Mouse (Mus musculus): ENCODE results near the gene Plpp3. TPM values are rescaled to one million over a fixed set of nuclear protein-coding genes. Genes with fewer than 3 reads are reported as not detected.
"Not testable (repeated sequence)": the region's sequence is repeated elsewhere in the genome, so short reads cannot be mapped to it uniquely, and the experiment has no call there.

Gene Plpp3
- total RNA-seq, 2 experiments from 2014 or later: 78.5 to 81.2 TPM

DNA sequence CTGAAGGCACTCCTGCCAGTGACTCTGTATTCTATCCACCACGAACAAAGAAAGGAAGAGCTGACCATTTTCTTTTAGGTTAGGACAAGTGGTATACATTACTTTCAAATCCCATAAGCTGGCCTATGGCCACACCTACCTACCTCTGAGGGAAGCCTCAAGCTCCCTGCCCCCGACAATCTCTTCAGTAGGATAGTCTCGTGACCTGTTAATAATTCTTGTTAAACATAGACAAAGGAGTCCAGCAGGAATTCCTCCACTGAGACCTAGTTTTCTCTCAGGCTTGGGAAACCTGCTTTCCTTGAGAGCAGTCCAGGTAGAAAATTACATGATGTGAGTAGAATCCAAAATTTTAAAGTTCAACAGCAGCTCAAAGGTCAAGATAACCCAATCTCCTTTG is 93.8 kb downstream of the Plpp3 start:
- intact Hi-C loops (cut with DNase I): no loop called here
- no peak for DNase-seq

GRCm38 (mm10) chr4:105252044-105252443 is 94.9 kb downstream of the Plpp3 start:
- intact Hi-C loops (cut with DNase I): no loop called here
- no peak for DNase-seq

- no peak for DNase-seq
- intact Hi-C loops (cut with DNase I): no loop called here
Observed at GRCm38 (mm10) chr4:105252571-105253200, 95.5 kb downstream of the Plpp3 start.

DNA sequence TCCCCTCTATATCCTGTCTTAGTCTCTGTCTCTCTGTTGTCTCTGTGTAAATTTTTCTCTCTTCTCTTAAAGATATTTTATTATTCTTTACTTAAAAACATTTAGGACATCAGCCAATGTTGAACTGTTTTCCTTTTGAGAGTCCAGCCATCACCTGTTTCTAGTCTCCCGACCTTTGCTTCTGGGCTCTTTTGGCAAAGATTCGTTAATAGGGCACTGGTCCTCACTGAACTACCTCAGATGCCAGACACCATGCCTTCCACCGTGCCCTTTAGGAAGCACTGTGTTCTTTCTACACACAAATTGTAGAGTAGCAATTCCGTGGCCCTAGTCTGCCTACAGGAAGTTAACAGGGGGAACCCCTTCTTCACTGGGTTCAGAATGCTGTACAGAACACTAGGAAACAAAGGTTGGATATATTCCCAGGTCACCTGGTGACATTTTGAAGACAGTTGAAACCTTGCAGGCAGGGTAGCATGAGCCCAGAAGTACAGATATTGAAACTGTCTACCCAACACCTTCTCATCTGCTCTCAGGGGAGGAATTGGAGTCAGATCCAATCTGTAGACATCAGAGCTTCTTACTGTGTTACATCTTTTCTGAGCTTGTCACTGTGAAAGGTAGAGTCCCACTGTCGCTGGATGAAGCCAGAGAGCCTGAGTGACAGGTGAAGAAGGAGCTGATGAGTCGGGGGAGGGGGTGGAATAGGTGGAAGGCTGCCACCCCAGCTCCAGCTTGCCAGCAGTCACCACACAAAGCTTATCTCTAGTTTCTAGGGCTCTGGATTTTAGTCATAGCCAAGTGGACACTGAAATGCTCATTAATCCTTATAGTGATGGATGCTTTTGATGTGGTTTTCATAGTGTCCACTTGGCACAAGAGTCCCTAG is 96.5 kb downstream of the Plpp3 start:
- intact Hi-C loops (cut with DNase I): no loop called here
- no peak for DNase-seq

GRCm38 (mm10) chr4:105254365-105254764 is 97.2 kb downstream of the Plpp3 start:
- intact Hi-C loops (cut with DNase I): no loop called here

DNA sequence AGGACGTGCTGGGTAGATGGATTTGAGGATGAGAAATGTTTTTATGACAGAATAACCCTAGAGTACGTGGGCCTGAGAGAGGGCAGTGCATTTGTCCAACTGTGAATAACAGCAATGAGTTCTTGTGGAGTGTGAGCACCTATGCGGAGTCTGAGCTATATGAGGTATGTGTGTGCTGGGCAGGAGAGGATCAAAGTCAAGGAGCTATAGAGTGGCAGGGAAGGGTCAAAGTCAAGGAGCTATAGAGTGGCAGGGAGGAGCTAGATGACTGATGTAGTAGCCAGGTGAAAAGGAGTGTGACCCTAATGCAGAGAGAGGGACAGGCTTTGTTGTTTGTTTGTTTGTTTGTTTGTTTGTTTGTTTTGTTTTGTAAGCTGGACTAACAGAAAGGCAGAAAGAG is 98.0 kb downstream of the Plpp3 start:
- DNase-seq: no peak
- intact Hi-C loops (cut with DNase I): no loop called here

More at GRCm38 (mm10) chr4:105254365-105254764, 97.2 kb downstream of the Plpp3 start:
- no peak for DNase-seq

DNA sequence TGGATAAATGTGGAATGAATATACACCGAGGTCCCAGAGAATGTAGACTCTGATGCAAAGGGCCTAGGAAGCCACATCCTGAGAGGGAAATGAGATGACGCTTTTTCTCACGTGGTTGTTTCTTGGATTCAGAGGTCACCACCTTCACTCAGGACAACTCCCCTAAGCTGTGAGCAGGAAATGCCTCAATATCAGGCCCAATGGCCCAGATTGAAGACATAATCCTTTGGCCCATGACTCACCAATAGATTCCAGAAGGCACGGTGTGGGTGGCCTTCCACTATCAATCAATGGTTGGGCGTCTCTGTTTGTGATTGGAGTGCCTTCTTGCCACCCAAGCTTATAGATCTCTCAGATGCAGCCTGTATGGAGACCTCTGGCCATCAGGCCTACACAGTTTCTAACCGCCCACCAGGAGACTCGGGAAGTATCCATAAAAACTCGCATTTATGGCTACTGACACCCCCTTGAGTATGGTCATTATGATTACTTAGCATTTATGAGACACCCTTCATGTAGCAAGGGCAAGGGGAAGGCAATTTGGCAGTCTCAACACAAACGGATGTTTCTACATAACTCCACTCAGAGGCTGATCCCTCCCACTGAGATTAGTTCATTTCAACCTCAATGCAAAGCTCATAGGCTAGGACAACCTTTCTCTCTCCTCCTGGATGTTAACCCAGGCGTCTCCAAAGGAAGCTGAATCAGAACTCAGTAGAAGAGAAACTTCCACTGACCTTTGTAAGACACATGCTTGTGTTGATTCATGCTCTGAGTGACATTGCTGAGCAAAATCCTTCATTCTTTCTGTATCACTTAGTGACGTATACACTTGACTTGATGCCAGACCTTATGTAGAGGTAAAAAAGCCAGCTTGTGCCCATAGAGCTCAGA is 100.8 kb downstream of the Plpp3 start:
- no peak for DNase-seq
- intact Hi-C loops (cut with DNase I): no loop called here

DNA sequence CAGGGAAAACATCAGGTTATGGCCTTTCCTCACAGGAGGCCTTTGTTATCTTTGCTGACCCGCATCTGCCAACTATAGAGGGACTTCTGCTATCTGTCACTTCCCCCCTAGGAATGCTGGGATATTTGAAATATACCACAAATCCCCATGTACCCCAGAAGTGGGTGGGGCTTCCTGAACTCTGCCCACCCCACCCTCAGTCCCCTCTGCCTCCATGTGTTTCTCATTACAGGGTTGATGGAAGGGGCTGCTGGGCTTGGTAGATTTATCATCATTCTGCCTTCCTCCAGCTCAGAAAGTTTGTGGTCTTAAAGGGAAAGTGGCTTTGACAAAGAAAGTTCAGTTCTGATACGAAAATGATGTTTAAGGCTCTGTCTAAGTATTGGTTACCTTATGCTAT is 103.2 kb downstream of the Plpp3 start:
- intact Hi-C loops (cut with DNase I): no loop called here
- no peak for DNase-seq

- intact Hi-C loops (cut with DNase I): no loop called here
- DNase-seq: no peak
Observed at GRCm38 (mm10) chr4:105260893-105261769, 104.0 kb downstream of the Plpp3 start.

DNA sequence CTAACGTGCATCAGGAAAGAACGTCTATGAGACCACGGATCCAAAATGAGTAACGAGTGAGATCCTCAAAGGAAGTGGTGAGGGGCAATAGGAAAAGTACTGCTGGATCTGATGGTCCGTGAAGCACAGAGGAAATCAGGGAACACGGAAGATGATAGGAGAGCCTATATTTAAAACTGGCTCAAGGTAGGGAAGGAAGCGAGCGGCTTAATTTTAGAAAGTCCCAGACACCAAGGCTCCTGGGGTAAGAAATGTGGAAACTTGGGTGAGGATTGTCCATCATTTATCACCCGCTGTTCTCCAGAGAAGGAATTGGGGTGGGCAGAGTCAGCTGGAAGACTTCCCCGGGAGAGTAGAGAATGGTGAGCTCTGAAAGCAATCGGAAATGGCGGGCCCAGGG is 105.2 kb downstream of the Plpp3 start:
- intact Hi-C loops (cut with DNase I): no loop called here
- no peak for DNase-seq

DNA sequence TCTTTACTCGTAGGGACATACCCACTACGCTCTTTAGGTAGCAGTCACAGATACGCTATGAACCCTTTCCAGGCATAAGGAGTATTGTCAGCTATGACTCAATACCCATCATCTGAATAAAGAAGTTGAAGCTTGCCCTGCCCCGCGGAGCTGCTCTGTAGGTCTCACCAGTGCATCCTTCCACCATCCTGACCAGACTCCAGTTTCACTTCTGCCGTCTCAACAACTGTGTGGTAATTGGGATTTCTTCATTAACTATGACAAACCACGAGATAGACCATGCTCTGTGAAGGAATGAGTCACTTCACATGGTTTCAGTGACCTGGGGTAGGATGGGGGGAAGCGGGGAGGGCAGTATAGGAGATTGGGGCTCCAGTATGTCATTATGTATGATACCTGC is 106.5 kb downstream of the Plpp3 start:
- DNase-seq: no peak
- intact Hi-C loops (cut with DNase I): no loop called here

GRCm38 (mm10) chr4:105265041-105265440 is 107.9 kb downstream of the Plpp3 start:
- no peak for DNase-seq
- intact Hi-C loops (cut with DNase I): no loop called here

- intact Hi-C loops (cut with DNase I): no loop called here
- peak in 1 of 2 experiments; percentile 49 for DNase-seq
Observed at GRCm38 (mm10) chr4:105265678-105266077, 108.5 kb downstream of the Plpp3 start.

GRCm38 (mm10) chr4:105268202-105268730 is 111.1 kb downstream of the Plpp3 start:
- intact Hi-C loops (cut with DNase I): no loop called here
- DNase-seq: no peak

GRCm38 (mm10) chr4:105269398-105269797 is 112.3 kb downstream of the Plpp3 start:
- intact Hi-C loops (cut with DNase I); DNase-seq: not testable (repeated sequence)

DNA sequence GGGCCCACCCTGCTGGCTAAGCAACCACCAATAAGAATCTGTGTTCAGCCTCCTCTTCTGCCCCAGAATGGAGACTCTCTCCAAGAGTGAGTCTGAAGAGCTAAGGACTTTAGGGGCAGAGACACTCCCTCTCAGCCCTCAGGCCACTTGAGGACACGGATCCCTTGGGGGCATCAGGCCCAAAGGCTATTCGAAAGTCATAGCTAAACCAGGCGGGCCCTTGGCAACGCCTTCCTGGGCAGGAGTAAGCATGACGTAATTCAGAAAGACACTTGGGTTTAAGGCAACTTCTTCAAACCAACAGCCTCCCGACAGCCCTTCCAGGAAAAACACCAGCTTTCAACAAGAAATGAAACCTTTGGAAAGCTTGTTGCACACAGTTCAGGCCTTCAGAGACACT is 114.0 kb downstream of the Plpp3 start:
- intact Hi-C loops (cut with DNase I): no loop called here
- peak; percentile 59 to 73 for DNase-seq

DNA sequence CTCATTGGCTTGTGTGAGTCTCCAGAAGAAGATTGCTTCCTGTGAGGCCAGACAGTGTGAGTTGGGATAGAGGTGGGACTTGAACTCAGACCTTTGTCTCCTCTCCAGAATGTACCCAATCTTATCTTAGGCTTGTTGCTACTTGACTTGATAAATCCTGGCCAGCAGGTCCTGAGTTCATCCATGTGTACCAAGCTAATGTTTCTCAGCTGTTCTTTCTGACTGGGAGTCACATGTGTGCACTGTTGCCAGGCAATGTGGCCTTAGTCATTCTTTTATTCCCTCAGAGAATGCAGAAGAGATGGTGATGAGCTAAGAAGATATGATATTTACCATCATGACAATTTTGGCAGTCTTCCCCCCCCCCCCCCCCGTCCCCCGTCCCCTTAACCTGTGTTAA is 115.9 kb downstream of the Plpp3 start:
- intact Hi-C loops (cut with DNase I): no loop called here
- no peak for DNase-seq

DNA sequence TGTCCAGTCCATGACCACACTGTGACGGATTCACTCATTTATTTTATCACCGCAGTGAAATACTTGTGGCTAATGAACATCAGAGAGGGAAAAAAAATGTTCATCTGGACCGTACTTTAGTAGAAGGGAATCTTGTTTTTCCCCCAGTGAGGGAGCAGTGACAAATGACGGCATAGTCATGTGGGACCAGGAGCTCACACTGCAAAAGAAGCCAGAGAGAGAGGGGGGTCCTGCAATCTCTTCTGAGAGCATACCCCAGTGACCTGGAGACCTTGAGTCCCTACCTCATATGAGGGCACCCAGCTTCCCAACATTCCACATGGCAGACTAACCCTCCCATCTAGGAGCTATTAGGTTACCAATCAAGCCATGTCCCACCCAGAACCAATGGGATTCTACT is 116.3 kb downstream of the Plpp3 start:
- DNase-seq: no peak
- intact Hi-C loops (cut with DNase I): no loop called here

DNA sequence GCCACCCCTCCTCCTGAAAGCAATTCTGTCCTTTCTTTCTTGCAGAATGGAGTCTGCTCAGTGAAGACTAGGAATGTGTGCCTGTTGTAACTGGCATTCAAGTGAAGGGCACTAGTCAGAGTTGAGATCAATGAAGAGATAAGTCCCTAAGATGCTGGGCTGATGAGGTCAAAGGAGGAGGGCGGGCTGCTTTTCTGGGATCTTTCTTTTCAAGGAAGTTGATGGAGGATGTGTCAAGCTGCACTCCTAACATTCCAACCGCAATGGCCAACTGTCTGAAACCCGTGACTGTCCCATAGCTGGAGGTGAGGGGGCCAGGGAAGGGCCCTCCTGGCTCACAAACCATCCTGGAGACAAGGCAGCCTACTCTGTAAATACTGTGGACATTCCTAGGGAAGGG is 118.5 kb downstream of the Plpp3 start:
- DNase-seq: no peak
- intact Hi-C loops (cut with DNase I): no loop called here
